Mouse (Mus musculus): ENCODE results near the gene Vps54.

The Vps54 gene

GRCm38 (mm10) chr11:21332639-21333295 lies 93.7 kb downstream of the Vps54 start:
- intact Hi-C loops (cut with DNase I): no loop called here

GRCm38 (mm10) chr11:21337855-21338254 lies 98.8 kb downstream of the Vps54 start:
- intact Hi-C loops (cut with DNase I): no loop called here

GRCm38 (mm10) chr11:21339088-21339487 lies 100.0 kb downstream of the Vps54 start:
- intact Hi-C loops (cut with DNase I): no loop called here

GRCm38 (mm10) chr11:21343490-21343889 lies 104.4 kb downstream of the Vps54 start:
- intact Hi-C loops (cut with DNase I): no loop called here

GRCm38 (mm10) chr11:21346020-21346419 lies 106.9 kb downstream of the Vps54 start:
- intact Hi-C loops (cut with DNase I): loop anchor here (5.0 kb wide), 1 partner anchor 111 kb away; no protein-coding TSS in a partner anchor

GRCm38 (mm10) chr11:21348890-21349289 lies 109.8 kb downstream of the Vps54 start:
- intact Hi-C loops (cut with DNase I): loop anchor here (5.0 kb wide), 1 partner anchor 108 kb away; no protein-coding TSS in a partner anchor

- intact Hi-C loops (cut with DNase I): no loop called here
Observed at GRCm38 (mm10) chr11:21351296-21351695, 112.2 kb downstream of the Vps54 start.

- intact Hi-C loops (cut with DNase I): no loop called here
Observed at GRCm38 (mm10) chr11:21363144-21363940, 124.3 kb downstream of the Vps54 start.

- intact Hi-C loops (cut with DNase I): no loop called here
Observed at GRCm38 (mm10) chr11:21368466-21368865, 129.4 kb downstream of the Vps54 start.

GRCm38 (mm10) chr11:21369248-21370016 lies 130.4 kb downstream of the Vps54 start:
- intact Hi-C loops (cut with DNase I): loop anchor here (5.0 kb wide), 1 partner anchor 63 kb away; no protein-coding TSS in a partner anchor

- intact Hi-C loops (cut with DNase I): loop anchor here (5.0 kb wide), 1 partner anchor 62 kb away; no protein-coding TSS in a partner anchor
Observed at GRCm38 (mm10) chr11:21370399-21371121, 131.5 kb downstream of the Vps54 start.

Small RNA genes lying within 50 kb of the gene (microRNA-seq; reads per million reads assigned to microRNA genes)
- 0.12 to 0.34 reads per million in 2 experiments for gene Mir1933

Data from adrenal gland (tissue).